Comparison of ENCODE assay signal across 20 mouse cellular contexts in genomic region chr1:173844754-173845153, GRCm38 (mm10).
DNase-seq lines count a peak whose midpoint lies in the region; ATAC-seq and TF ChIP-seq lines count a peak whose summit lies in the region.
"Had no signal": no experiment of that assay in that cellular context is flagged by ENCODE, and none has a peak within 500 bp of the region (broad histone marks: within the 10 kb centered on the region; RNA-seq: fewer than 3 reads in every experiment).

No protein-coding gene starts in this region.

- no peaks in the 10 kb centered on the region for H3K9me3 ChIP-seq in liver, embryonic 11.5 days (ENCODE audit: control insufficient read depth, low read length)
- no peaks in the 10 kb centered on the region for H3K9me3 ChIP-seq in liver, postnatal 0 days (ENCODE audit: low read length)
- H3K9me3 ChIP-seq in midbrain, embryonic 15.5 days: no peaks in the 10 kb centered on the region
- no peaks in the 10 kb centered on the region for H3K9me3 ChIP-seq in hindbrain, embryonic 16.5 days (ENCODE audit: control insufficient read depth, low read length)
- H3K9me3 ChIP-seq: heart, embryonic 15.5 days; hindbrain, embryonic 10.5 days had no signal

- H3K36me3 ChIP-seq in liver, embryonic 11.5 days (ENCODE audit: control insufficient read depth, insufficient read depth, low read length): no peaks in the 10 kb centered on the region
- H3K36me3 ChIP-seq in liver, postnatal 0 days (replicated peaks; ENCODE audit: insufficient read depth, low read length): no peaks in the 10 kb centered on the region
- H3K36me3 ChIP-seq in splenic B cell, adult 2 months (ENCODE audit: control insufficient read depth, insufficient read depth, low read length, poor library complexity, severe bottlenecking): no peaks in the 10 kb centered on the region
- no peaks in the 10 kb centered on the region for H3K36me3 ChIP-seq in midbrain, embryonic 15.5 days (replicated peaks)
- no peaks in the 10 kb centered on the region for H3K36me3 ChIP-seq in hindbrain, embryonic 16.5 days (ENCODE audit: control insufficient read depth, insufficient read depth, low read length)
- H3K36me3 ChIP-seq: heart, embryonic 15.5 days; hindbrain, embryonic 10.5 days had no signal

- no peak for TF ChIP-seq CTCF in liver, postnatal 0 days (IDR thresholded peaks at IDR 0.05; ENCODE audit: low read depth)

- TF ChIP-seq EP300 in liver, postnatal 0 days (IDR thresholded peaks at IDR 0.05; ENCODE audit: low read depth): peak; percentile 91

- no peak overlapping the region for H3K9ac ChIP-seq in liver, embryonic 11.5 days (ENCODE audit: low read depth, low read length)
- no peak overlapping the region for H3K9ac ChIP-seq in liver, postnatal 0 days (replicated peaks)
- no peak overlapping the region for H3K9ac ChIP-seq in midbrain, embryonic 15.5 days
- no peak overlapping the region for H3K9ac ChIP-seq in hindbrain, embryonic 16.5 days (ENCODE audit: low read depth, low read length)
- H3K9ac ChIP-seq: heart, embryonic 15.5 days had no signal

- no peak overlapping the region for H3K27ac ChIP-seq in liver, embryonic 11.5 days (ENCODE audit: low read depth, low read length)
- no peak overlapping the region for H3K27ac ChIP-seq in liver, postnatal 0 days (ENCODE audit: low read depth)
- H3K27ac ChIP-seq in midbrain, embryonic 15.5 days: no peak overlapping the region
- H3K27ac ChIP-seq in hindbrain, embryonic 16.5 days (ENCODE audit: low read depth, low read length): no peak overlapping the region
- H3K27ac ChIP-seq: heart, embryonic 15.5 days; hindbrain, embryonic 10.5 days had no signal

- H3K4me2 ChIP-seq in liver, embryonic 11.5 days: no peak overlapping the region
- no peak overlapping the region for H3K4me2 ChIP-seq in liver, postnatal 0 days (ENCODE audit: low read depth, low read length)
- no peak overlapping the region for H3K4me2 ChIP-seq in midbrain, embryonic 15.5 days
- H3K4me2 ChIP-seq in hindbrain, embryonic 16.5 days (ENCODE audit: low read length): no peak overlapping the region
- H3K4me2 ChIP-seq: heart, embryonic 15.5 days; midbrain, embryonic 11.5 days had no signal

- H3K4me3 ChIP-seq in liver, embryonic 11.5 days (ENCODE audit: low read depth, low read length): no peak overlapping the region
- H3K4me3 ChIP-seq in liver, postnatal 0 days (ENCODE audit: low read depth, low read length): no peak overlapping the region
- no peak overlapping the region for H3K4me3 ChIP-seq in midbrain, embryonic 15.5 days
- no peak overlapping the region for H3K4me3 ChIP-seq in hindbrain, embryonic 16.5 days (ENCODE audit: low read length)
- H3K4me3 ChIP-seq: heart, embryonic 15.5 days; hindbrain, embryonic 10.5 days had no signal

- no peaks in the 10 kb centered on the region for H3K4me1 ChIP-seq in liver, embryonic 11.5 days (replicated peaks; ENCODE audit: control insufficient read depth, insufficient read depth, low read length)
- H3K4me1 ChIP-seq in liver, postnatal 0 days (ENCODE audit: insufficient read depth): 0 out of 2 replicates have a peak, but pooled peaks cover 2% of the 10 kb centered on the region
- no peaks in the 10 kb centered on the region for H3K4me1 ChIP-seq in midbrain, embryonic 15.5 days
- no peaks in the 10 kb centered on the region for H3K4me1 ChIP-seq in hindbrain, embryonic 16.5 days (ENCODE audit: control insufficient read depth, insufficient read depth, low read depth, low read length)
- H3K4me1 ChIP-seq: heart, embryonic 15.5 days; hindbrain, embryonic 10.5 days had no signal

- 79% methylated on average over 1 of the region's 1 CpGs for WGBS in liver, embryonic 11.5 days
- WGBS in liver, postnatal 0 days (ENCODE audit: insufficient replicate concordance): 59% methylated on average over 1 of the region's 1 CpGs
- WGBS in midbrain, embryonic 15.5 days: 94% methylated on average over 1 of the region's 1 CpGs
- WGBS in hindbrain, embryonic 16.5 days: 79% methylated on average over 1 of the region's 1 CpGs

- peak; percentile 25 to 26 for DNase-seq in spleen, postnatal 10 days (ENCODE audit: low spot score in 2 of 2)
- DNase-seq in spleen, postnatal 14 days (ENCODE audit: low spot score in 2 of 2): no peak
- no peak for DNase-seq in liver, embryonic 11.5 days (ENCODE audit: low spot score)
- peak; percentile 17 for DNase-seq in liver, postnatal 0 days
- DNase-seq in splenic B cell, adult 2 months (ENCODE audit: low read depth, low spot score): peak; percentile 3
- no peak for DNase-seq in layer of hippocampus, postnatal 10 days (ENCODE audit: low spot score in 2 of 2)
- DNase-seq: cerebellum, adult 18-20 months; cerebellum, postnatal 25 days; gastrocnemius, postnatal 14 days; heart, adult 18-20 months; kidney, postnatal 4 days; lung, postnatal 36 days; retina, postnatal 1 day; right cerebral cortex, postnatal 4 days had no signal

- peak; percentile 97 for ATAC-seq in liver, embryonic 11.5 days (replicated peaks; ENCODE audit: low FRiP score)
- ATAC-seq in liver, postnatal 0 days: peak; percentile 93
- no peak for ATAC-seq in midbrain, embryonic 15.5 days (replicated peaks)
- ATAC-seq in hindbrain, embryonic 16.5 days: no peak
- ATAC-seq: forebrain, embryonic 14.5 days had no signal

- H3K27me3 ChIP-seq in liver, embryonic 11.5 days (replicated peaks; ENCODE audit: control insufficient read depth, insufficient read depth, low read length): no peaks in the 10 kb centered on the region
- no peaks in the 10 kb centered on the region for H3K27me3 ChIP-seq in liver, postnatal 0 days (ENCODE audit: insufficient read depth, low read length)
- H3K27me3 ChIP-seq in splenic B cell, adult 2 months (ENCODE audit: control insufficient read depth, insufficient read depth, low read length, poor library complexity, severe bottlenecking): no peaks in the 10 kb centered on the region
- no peaks in the 10 kb centered on the region for H3K27me3 ChIP-seq in midbrain, embryonic 15.5 days (replicated peaks)
- H3K27me3 ChIP-seq in hindbrain, embryonic 16.5 days (replicated peaks; ENCODE audit: control insufficient read depth, insufficient read depth, low read length): no peaks in the 10 kb centered on the region
- H3K27me3 ChIP-seq: heart, embryonic 15.5 days had no signal

Comparison
In these comparisons a context has a peak if more than half of its experiments do, and no peak if none do; other contexts are left out.
1. DNase-seq: peak in spleen, postnatal 10 days (2 of 2), liver, postnatal 0 days (single experiment) and splenic B cell, adult 2 months (single experiment); none in spleen, postnatal 14 days (0 of 2), liver, embryonic 11.5 days (single experiment) and layer of hippocampus, postnatal 10 days (0 of 2).
2. ATAC-seq: peak in liver, embryonic 11.5 days (single experiment) and liver, postnatal 0 days (single experiment); none in midbrain, embryonic 15.5 days (single experiment) and hindbrain, embryonic 16.5 days (single experiment).